Mouse (Mus musculus): ENCODE results near the gene Lbx2.

The Lbx2 gene

DNA sequence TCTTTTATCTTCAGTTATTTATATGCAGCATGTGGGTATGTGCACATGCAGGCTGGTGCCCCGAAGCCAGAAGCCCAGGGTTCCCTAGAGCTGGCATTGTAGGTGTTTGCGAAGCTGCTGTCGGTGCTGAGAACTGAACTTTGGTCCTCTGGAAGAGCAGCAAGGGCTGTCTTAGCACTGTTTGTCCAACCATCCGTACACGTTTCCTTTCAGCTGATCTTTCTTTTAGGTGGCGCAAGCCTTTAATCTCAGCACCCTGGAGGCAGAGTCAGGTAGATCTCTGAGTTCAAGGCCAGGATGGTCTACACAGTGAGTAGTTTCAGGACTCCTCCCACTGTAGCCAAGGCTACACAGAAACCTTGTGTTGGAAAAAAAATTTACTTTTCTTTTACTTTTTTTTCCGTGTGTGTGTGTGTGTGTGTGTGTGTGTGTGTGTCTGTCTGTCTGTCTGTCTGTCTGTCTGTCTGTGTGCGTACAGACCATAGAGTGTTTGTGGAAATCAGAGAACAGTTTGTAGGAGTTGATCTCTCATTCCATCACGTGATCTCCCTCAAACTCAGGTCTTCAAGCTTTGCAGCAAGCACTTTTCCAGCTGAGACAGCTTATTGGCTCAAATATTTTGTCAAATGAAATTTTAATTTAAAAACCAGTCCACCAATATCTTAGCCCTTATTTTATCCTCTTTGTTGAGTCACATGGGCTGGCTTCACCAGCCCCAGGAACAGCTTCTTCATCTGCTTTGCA is 46.2 kb downstream of the Lbx2 start:
- in situ Hi-C loops (cut with MseI, MboI) = no loop called here

DNA sequence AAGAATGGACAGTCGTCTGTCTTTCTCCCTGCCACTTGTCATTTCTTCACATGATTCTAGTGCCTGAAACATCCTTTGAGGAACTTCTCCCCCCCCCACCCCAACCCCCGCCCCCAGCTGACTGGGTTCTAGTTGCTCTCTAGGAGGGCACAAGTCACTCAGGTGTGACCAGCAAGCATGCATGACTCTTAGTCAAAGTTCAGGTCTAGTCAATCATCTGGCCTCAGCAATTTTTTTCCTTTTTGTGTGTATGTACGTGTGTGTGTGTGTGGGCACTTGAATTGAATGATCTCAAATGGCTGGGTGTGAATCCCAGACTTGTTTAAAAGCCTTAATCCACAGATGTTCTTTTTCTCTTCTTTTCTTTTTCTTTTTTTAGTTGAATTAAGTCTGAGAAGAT is 48.1 kb downstream of the Lbx2 start:
- in situ Hi-C loops (cut with MseI, MboI) = no loop called here

GRCm38 (mm10) chr6:83134951-83135513 is 48.9 kb downstream of the Lbx2 start, which contains the start of gene Rtkn:
Gene Rtkn, plus strand, starts transcription at chr6:83135463.
- in situ Hi-C loops (cut with MseI, MboI) = no loop called here

- in situ Hi-C loops (cut with MseI, MboI) = no loop called here
These were observed 49.5 kb downstream of the Lbx2 start for GRCm38 (mm10) chr6:83135571-83136161.

DNA sequence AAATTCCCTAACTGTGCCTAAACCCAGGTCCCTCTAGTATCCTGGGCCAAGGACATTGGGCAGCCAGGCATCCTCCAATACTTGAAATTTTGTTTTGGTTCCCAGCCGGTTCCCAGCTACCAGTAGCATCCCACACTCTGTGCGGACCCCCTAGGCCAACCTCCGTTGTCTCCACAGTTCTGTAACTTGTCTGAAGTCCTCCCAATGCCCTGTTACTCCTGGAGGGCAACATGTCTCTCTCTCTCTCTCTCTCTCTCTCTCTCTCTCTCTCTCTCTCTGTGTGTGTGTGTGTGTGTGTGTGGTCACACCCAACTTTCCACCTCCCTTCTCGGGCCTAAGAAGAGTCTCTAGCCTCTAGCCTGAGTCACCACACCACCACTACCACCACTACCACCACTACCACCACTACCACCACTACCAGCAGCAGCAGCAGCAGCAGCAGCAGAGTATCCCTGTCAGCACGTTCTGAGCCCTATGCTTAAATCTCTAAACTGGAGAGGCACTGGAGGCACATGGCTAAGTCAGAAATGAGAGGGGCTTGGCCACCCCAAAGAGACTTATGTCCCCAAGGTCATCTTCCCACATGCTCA is 50.2 kb downstream of the Lbx2 start:
- in situ Hi-C loops (cut with MseI, MboI) = no loop called here

- in situ Hi-C loops (cut with MseI, MboI) = no loop called here
These were observed 50.9 kb downstream of the Lbx2 start for GRCm38 (mm10) chr6:83136881-83137575.

GRCm38 (mm10) chr6:83137576-83137950 is 51.4 kb downstream of the Lbx2 start:
- in situ Hi-C loops (cut with MseI, MboI) = no loop called here

Data from mouse trophoblast stem cell (cell line).